In genomic region chr12:84191770-84192169, GRCm38 (mm10) we compare ENCODE assay signal across 8 mouse cellular contexts. TPM values are rescaled to one million over a fixed set of nuclear protein-coding genes. Genes with fewer than 3 reads are reported as not detected.
A peak's percentile ranks its signal among the peaks of the same experiment; 100 is the strongest.
DNase-seq lines count a peak whose midpoint lies in the region; ATAC-seq lines count a peak whose summit lies in the region.

No protein-coding gene starts in this region.

- ATAC-seq in heart, embryonic 13.5 days (ENCODE audit: extremely low read depth, insufficient number of reproducible peaks, low FRiP score, low TSS enrichment) = no peak
- ATAC-seq in hindbrain, embryonic 12.5 days (ENCODE audit: low FRiP score) = 0 out of 2 replicates have a peak, but pooled peaks have one; percentile 7
- ATAC-seq in midbrain, embryonic 13.5 days = no peak

- H3K9ac ChIP-seq in heart, embryonic 13.5 days = peak overlapping the region; percentile 96
- peak overlapping the region; percentile 91 for H3K9ac ChIP-seq in hindbrain, embryonic 12.5 days
- peak overlapping the region; percentile 93 for H3K9ac ChIP-seq in midbrain, embryonic 13.5 days (replicated peaks)

- WGBS in heart, embryonic 13.5 days = 31% methylated on average over 5 of the region's 5 CpGs
- WGBS in hindbrain, embryonic 12.5 days = 21% methylated on average over 5 of the region's 5 CpGs
- WGBS in midbrain, embryonic 13.5 days = 25% methylated on average over 5 of the region's 5 CpGs

- no peaks in the 10 kb centered on the region for H3K9me3 ChIP-seq in heart, embryonic 13.5 days
- no peaks in the 10 kb centered on the region for H3K9me3 ChIP-seq in hindbrain, embryonic 12.5 days (replicated peaks)
- H3K9me3 ChIP-seq in midbrain, embryonic 13.5 days = no peaks in the 10 kb centered on the region

- DNase-seq in heart, postnatal 14 days = no peak
- DNase-seq in Muller cell, postnatal 12 days (ENCODE audit: inconsistent ontology term) = peak; percentile 16
- no peak for DNase-seq in adrenal gland, adult 8-10 months
- no peak for DNase-seq in layer of hippocampus, postnatal 10 days (ENCODE audit: low spot score in 2 of 2)
- DNase-seq in testis, postnatal 10 days (ENCODE audit: low spot score) = no peak

- H3K4me2 ChIP-seq in heart, embryonic 13.5 days = peak overlapping the region; percentile 98
- H3K4me2 ChIP-seq in hindbrain, embryonic 12.5 days (replicated peaks) = peak overlapping the region; percentile 91
- H3K4me2 ChIP-seq in midbrain, embryonic 13.5 days (replicated peaks) = peak overlapping the region; percentile 97

- peak overlapping the region; percentile 83 for H3K4me3 ChIP-seq in heart, embryonic 13.5 days
- peak overlapping the region; percentile 82 for H3K4me3 ChIP-seq in hindbrain, embryonic 12.5 days
- H3K4me3 ChIP-seq in midbrain, embryonic 13.5 days (replicated peaks) = peak overlapping the region; percentile 84

- H3K4me1 ChIP-seq in heart, embryonic 13.5 days = peaks cover 84% of the 10 kb centered on the region
- peaks cover 82% of the 10 kb centered on the region for H3K4me1 ChIP-seq in hindbrain, embryonic 12.5 days
- peaks cover 77% of the 10 kb centered on the region for H3K4me1 ChIP-seq in midbrain, embryonic 13.5 days (replicated peaks)

- intact Hi-C loops in heart, postnatal 14 days (cut with DNase I) = loop anchor here (1.0 kb wide), 1 partner anchor 16 kb away; no protein-coding TSS in a partner anchor

- H3K27me3 ChIP-seq in heart, embryonic 13.5 days (replicated peaks) = no peaks in the 10 kb centered on the region
- no peaks in the 10 kb centered on the region for H3K27me3 ChIP-seq in hindbrain, embryonic 12.5 days
- 0 out of 2 replicates have a peak, but pooled peaks cover 4% of the 10 kb centered on the region for H3K27me3 ChIP-seq in midbrain, embryonic 13.5 days

- 0 out of 2 replicates have a peak overlapping the region, but pooled peaks have one; percentile 99 for H3K27ac ChIP-seq in heart, embryonic 13.5 days (replicated peaks)
- no peak overlapping the region for H3K27ac ChIP-seq in hindbrain, embryonic 12.5 days
- H3K27ac ChIP-seq in midbrain, embryonic 13.5 days = no peak overlapping the region

- H3K36me3 ChIP-seq in heart, embryonic 13.5 days = no peaks in the 10 kb centered on the region
- H3K36me3 ChIP-seq in hindbrain, embryonic 12.5 days = no peaks in the 10 kb centered on the region
- no peaks in the 10 kb centered on the region for H3K36me3 ChIP-seq in midbrain, embryonic 13.5 days

RNA-seq across cellular contexts. Expression of gene Elmsan1, which starts 26.9 kb away (rescaled TPM):
- polyA plus RNA-seq in heart, embryonic 13.5 days (2015; fragmentation: Nextera tagmentation; extraction: Ambion mirVana) = 6.8 and 7.3 TPM in 2 replicates
- total RNA-seq in heart, postnatal 14 days (2021) = 10 to 100 TPM; 15.7 to 16.9 TPM
- polyA plus RNA-seq in hindbrain, embryonic 12.5 days (2016; fragmentation: Nextera tagmentation; extraction: Ambion mirVana) = 7.2 and 8.0 TPM in 2 replicates
- 3.6 and 5.2 TPM in 2 replicates for polyA plus RNA-seq in midbrain, embryonic 13.5 days (2015; fragmentation: Nextera tagmentation; extraction: Ambion mirVana)
- 10 to 100 TPM; 21.2 to 31.2 (median 27.3) TPM for total RNA-seq in adrenal gland, adult 8-10 months (2022)
- total RNA-seq in layer of hippocampus, postnatal 10 days (2021) = 10 to 100 TPM; 13.3 to 13.5 TPM

RNA-seq across cellular contexts. Expression of gene Pnma1, which starts 43.5 kb away (rescaled TPM):
- polyA plus RNA-seq in heart, embryonic 13.5 days (2015; fragmentation: Nextera tagmentation; extraction: Ambion mirVana) = 0.48 and 0.65 TPM in 2 replicates
- total RNA-seq in heart, postnatal 14 days (2021) = under 1 TPM; 0.17 to 0.31 TPM
- polyA plus RNA-seq in hindbrain, embryonic 12.5 days (2016; fragmentation: Nextera tagmentation; extraction: Ambion mirVana) = 3.8 and 4.2 TPM in 2 replicates
- polyA plus RNA-seq in midbrain, embryonic 13.5 days (2015; fragmentation: Nextera tagmentation; extraction: Ambion mirVana) = 5.5 and 6.5 TPM in 2 replicates
- under 1 TPM; 0.09 to 0.56 (median 0.35) TPM for total RNA-seq in adrenal gland, adult 8-10 months (2022)
- 1 to 10 TPM; 5.9 to 6.6 TPM for total RNA-seq in layer of hippocampus, postnatal 10 days (2021)

Comparison
In these comparisons a context has a peak if more than half of its experiments do, and no peak if none do; other contexts are left out.
1. RNA of gene Pnma1, which starts 43.5 kb away (total RNA-seq): 5.9 to 6.6 TPM in layer of hippocampus, postnatal 10 days; 0.09 to 0.56 TPM in adrenal gland, adult 8-10 months and 0.17 to 0.31 TPM in heart, postnatal 14 days; every median in the first group is over 4 times any median in the second.
2. Peak in every context shown above with its lines, with median percentiles within 50 percentile points of each other: H3K4me2 ChIP-seq, H3K4me3 ChIP-seq and H3K9ac ChIP-seq.